Mouse (Mus musculus) heart, embryonic 10.5 days (tissue): ENCODE results near the gene Lhfpl3. TPM values are rescaled to one million over a fixed set of nuclear protein-coding genes. Genes with fewer than 3 reads are reported as not detected.

ENCODE experiments used
- DNase-seq: peaks from one replicate; pipeline ENCODE4 v3.0.0-alpha.2; 2017; ENCODE audit warnings: low spot score
- H3K27ac ChIP-seq: fragments of 300-500 bp; sonication (generic); 2 replicates; pipeline ENCODE4 v1.5.1; 2016; ENCODE audit warnings: mild to moderate bottlenecking
- H3K27me3 ChIP-seq: fragments of 300-500 bp; sonication (generic); 2 replicates; pipeline ENCODE4 v1.6.1; 2016; ENCODE audit warnings: mild to moderate bottlenecking; ENCODE audit not compliant: poor library complexity, insufficient read depth, severe bottlenecking
- H3K36me3 ChIP-seq: fragments of 300-500 bp; sonication (generic); 2 replicates; pipeline ENCODE4 v1.6.1; 2016; ENCODE audit warnings: mild to moderate bottlenecking, moderate library complexity
- H3K4me1 ChIP-seq: fragments of 300-500 bp; sonication (generic); 2 replicates; pipeline ENCODE4 v1.6.1; 2016; ENCODE audit warnings: mild to moderate bottlenecking
- H3K4me3 ChIP-seq: fragments of 300-500 bp; sonication (generic); 2 replicates; pipeline ENCODE4 v1.5.1; 2016; ENCODE audit warnings: mild to moderate bottlenecking, moderate library complexity
- H3K9me3 ChIP-seq: fragments of 300-500 bp; sonication (generic); 2 replicates; pipeline ENCODE4 v1.6.1; 2016; ENCODE audit warnings: mild to moderate bottlenecking, moderate library complexity
- WGBS: fragments of 180-500 bp; shearing (Covaris S2); methylation state at CpG from one replicate; pipeline ENCODE4 v1.1.7; 2016; 5-methylcytosine and 5-hydroxymethylcytosine counted together
- polyA plus RNA-seq: library from polyadenylated mRNA; unstranded; fragments of >200 nt; fragmentation: Nextera tagmentation; extraction: Ambion mirVana; gene quantifications from 2 replicates; pipeline ENCODE4 v1.2.1, GENCODE M21; 2016

The Lhfpl3 gene
- polyA plus RNA-seq, 1 experiment from 2014 or later, result 0.33 TPM

GRCm38 (mm10) chr5:22861399-22861798 lies 115.5 kb downstream of the Lhfpl3 start:
- 30% methylated on average over 1 of the region's 1 CpGs for WGBS
- Histone ChIP-seq H3K36me3 (no peaks in the 10 kb centered on the region), H3K4me1 (no peaks in the 10 kb centered on the region), H3K27me3 (no peaks in the 10 kb centered on the region), H3K9me3 (no peaks in the 10 kb centered on the region), H3K4me3 (no peak overlapping the region), H3K27ac (no peak overlapping the region)
- no peak for DNase-seq

DNA sequence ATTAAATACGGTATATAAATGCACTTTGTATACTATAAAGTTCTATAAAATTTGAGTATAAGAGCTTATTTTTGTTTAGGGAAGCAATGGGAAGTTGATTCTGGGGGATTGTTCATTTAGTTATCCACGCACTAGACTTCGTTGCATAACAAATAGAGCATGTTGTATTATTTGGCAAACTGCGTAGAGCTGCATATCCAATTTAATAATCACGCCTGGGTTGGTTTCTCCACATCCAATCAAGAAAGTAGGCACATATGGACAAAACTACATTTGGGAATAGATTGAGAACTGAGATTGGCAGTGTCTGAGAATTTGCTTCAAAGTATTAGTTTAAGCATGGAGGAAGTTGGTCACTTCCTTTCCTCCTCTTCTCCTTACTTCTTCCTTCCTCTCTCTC lies 123.2 kb downstream of the Lhfpl3 start:
- 86% methylated on average over 5 of the region's 5 CpGs for WGBS
- Histone ChIP-seq H3K27ac (no peak overlapping the region), H3K27me3 (no peaks in the 10 kb centered on the region), H3K4me3 (no peak overlapping the region), H3K4me1 (no peaks in the 10 kb centered on the region), H3K36me3 (no peaks in the 10 kb centered on the region), H3K9me3 (no peaks in the 10 kb centered on the region)
- no peak for DNase-seq

DNA sequence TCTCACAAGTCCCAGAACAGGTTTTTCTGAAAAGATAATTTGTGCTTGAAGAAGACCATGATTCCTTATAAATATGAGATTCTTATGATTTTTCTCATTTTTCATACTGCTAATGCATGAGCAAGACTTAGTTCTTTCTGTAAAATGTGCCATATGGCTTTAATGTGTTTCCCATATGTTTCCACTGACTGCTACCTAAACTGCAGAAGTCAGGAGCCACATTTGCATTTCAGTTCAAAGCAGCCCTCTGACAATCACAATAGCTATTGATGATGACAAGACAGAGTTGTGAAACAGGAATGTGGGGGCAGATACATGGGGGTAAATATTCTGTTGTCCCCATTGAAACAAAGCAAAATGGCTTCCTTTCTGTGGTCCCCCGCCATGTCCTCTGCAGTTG lies 126.6 kb downstream of the Lhfpl3 start:
- Histone ChIP-seq H3K36me3 (no peaks in the 10 kb centered on the region), H3K27ac (no peak overlapping the region), H3K9me3 (no peaks in the 10 kb centered on the region), H3K4me3 (no peak overlapping the region), H3K4me1 (no peaks in the 10 kb centered on the region), H3K27me3 (no peaks in the 10 kb centered on the region)
- 68% methylated on average over 1 of the region's 1 CpGs for WGBS
- no peak for DNase-seq

DNA sequence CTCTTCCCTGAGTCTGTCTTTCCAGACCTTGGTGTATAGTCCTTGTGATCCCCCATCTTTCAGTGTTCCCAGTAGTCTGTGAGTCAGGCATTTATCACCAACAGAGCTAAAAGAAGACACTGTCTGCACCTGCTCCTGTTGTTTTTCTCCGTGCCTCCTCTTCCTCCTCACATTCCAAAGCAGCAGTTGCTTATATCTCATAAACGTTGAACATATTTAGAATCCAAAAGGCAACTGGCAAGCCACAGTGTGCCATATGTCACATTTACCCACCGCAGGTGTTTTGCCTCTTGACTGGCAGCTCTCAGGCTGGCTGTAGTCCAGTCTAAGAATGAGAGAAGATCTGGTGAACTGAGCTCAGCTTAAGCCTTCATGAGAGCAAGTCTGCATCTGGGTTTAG lies 142.5 kb downstream of the Lhfpl3 start:
- Histone ChIP-seq H3K4me1 (no peaks in the 10 kb centered on the region), H3K27ac (no peak overlapping the region), H3K4me3 (no peak overlapping the region), H3K27me3 (no peaks in the 10 kb centered on the region), H3K9me3 (no peaks in the 10 kb centered on the region), H3K36me3 (no peaks in the 10 kb centered on the region)
- WGBS, result 70% methylated on average over 3 of the region's 3 CpGs
- no peak for DNase-seq

DNA sequence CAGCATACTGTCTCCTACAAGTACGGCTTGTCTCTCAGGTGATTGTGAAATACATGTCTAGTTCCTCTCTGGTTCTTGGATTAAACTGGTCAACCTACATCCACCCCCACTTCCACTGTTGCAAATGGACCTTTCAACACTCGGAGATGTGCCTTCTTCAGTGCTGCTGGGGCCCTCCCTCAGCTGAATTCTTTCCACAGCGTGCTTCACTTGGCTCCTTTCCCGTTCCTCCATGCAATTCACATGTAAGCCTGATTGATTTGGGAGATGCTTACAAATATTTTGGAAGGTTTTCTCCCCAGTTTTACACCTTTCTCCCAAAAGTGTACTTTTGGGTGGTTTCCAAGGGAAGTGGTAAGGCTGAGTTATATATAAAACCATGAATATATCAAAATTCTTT lies 143.6 kb downstream of the Lhfpl3 start:
- no peak overlapping the region for H3K4me3 ChIP-seq
- H3K27me3 ChIP-seq, result no peaks in the 10 kb centered on the region
- no peaks in the 10 kb centered on the region for H3K9me3 ChIP-seq
- no peaks in the 10 kb centered on the region for H3K36me3 ChIP-seq
- H3K27ac ChIP-seq, result no peak overlapping the region
- H3K4me1 ChIP-seq, result no peaks in the 10 kb centered on the region
- 50% methylated on average over 4 of the region's 4 CpGs for WGBS
- no peak for DNase-seq

DNA sequence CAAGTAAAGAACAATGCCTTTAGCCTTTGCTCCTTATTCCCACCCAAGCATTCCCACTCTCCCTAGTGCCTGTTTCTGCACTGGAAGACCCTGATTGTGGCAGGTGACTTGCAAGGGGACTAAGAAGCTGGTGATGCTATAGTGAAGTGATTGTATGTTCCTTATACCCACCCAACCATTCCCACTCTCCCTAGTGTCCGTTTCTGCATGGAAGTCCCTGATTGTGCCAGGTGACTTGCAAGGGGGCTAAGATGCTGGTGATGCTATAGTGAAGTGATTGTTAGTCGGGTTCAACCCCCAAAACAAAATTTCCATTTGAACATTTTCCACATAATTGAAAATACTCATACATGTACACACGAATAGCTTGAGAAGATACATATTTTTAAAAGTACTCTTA lies 151.4 kb downstream of the Lhfpl3 start:
- no peaks in the 10 kb centered on the region for H3K4me1 ChIP-seq
- no peak overlapping the region for H3K27ac ChIP-seq
- 76% methylated on average over 3 of the region's 3 CpGs for WGBS
- no peaks in the 10 kb centered on the region for H3K9me3 ChIP-seq
- DNase-seq, result no peak
- H3K27me3 ChIP-seq, result no peaks in the 10 kb centered on the region
- H3K36me3 ChIP-seq, result no peaks in the 10 kb centered on the region
- H3K4me3 ChIP-seq, result no peak overlapping the region

DNA sequence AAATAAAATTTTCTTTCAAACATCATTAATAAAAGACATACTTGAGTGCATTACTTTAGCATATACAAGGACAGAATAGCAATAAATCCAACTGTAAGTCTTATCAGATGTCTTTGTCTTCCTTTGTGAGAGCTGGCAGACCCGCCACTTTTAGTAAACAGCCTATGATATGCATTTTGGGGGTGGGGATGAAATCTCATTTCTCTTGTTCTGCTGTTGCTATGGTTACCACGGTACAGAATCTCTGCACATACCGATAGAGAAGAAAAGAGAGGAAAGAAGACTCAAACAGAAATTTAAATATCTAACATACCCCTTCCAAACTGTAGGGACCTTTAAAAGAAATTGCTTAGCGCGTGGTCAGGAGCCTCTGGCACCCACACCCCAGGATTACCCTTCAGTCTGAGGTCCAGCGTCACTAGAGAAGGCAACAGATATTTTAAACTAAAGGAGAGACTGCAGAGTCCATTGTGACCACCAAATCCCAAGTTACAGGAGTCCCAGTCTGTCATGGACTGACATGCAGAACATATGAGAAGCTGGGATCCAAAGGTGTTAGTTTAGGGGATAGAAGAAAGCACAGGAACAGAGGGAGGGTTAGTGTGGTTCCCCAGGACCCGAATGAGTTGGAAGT lies 151.9 kb downstream of the Lhfpl3 start:
- Histone ChIP-seq H3K4me1 (no peaks in the 10 kb centered on the region), H3K27ac (no peak overlapping the region), H3K4me3 (no peak overlapping the region), H3K9me3 (no peaks in the 10 kb centered on the region), H3K36me3 (no peaks in the 10 kb centered on the region), H3K27me3 (no peaks in the 10 kb centered on the region)
- WGBS, result 77% methylated on average over 7 of the region's 7 CpGs
- no peak for DNase-seq

DNA sequence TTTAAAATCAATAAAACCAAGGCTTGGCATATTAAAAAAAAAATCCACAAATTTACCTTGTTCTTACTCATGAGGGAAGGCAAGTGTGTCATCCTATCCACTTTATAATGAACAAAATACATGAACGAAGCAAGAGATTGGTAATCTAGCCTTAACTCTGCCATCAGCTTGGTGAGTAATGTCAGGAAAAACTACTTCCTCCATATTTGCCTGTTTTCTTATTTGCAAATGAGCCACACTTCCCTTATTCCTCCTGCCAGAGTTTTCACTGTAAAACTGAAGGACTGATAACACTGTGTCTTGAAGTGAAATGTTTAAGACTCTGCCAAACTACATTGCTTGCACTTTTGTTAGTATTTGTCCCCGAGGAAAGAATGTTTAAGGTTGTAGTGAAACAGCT lies 152.7 kb downstream of the Lhfpl3 start:
- Histone ChIP-seq H3K4me1 (no peaks in the 10 kb centered on the region), H3K36me3 (no peaks in the 10 kb centered on the region), H3K27ac (no peak overlapping the region), H3K27me3 (no peaks in the 10 kb centered on the region), H3K4me3 (no peak overlapping the region), H3K9me3 (no peaks in the 10 kb centered on the region)
- DNase-seq, result no peak
- 78% methylated on average over 2 of the region's 2 CpGs for WGBS

DNA sequence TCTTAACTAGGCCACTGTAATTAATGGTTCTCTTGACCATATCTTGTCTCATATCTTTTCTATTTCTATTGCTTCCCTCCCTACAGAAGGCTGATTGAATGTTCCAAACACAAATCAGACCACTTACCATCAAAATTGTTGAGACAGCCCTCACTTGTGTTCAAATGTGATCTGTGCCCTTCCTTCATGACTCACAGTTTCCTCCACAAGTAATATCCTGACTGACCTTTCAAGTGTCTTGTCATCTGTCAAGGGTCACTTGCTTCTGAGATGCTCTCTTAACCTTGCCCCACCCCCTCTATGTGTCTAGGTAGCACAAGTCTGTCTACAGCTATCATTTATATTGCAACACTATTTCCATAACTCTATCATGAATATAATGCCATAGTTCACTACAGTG lies 154.1 kb downstream of the Lhfpl3 start:
- Histone ChIP-seq H3K4me3 (no peak overlapping the region), H3K27ac (no peak overlapping the region)

DNA sequence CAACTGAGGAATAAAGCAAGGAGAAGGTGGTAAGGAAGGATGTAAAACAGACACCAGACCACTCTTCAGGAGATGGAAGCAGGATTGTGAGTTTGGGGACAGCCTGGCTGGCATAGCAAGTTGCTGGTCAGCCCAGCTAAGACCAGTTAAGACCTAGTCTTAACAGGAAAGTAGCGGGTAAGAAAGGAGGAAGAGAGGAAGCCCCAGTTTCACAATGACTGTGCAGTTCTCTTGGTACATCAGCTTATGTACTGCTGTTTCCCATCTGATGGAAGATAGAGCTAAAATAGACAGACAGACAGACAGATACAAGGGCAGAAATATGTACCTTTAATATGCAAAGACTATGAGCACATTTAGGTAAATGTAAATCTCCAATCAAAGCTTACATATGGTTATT lies 171.3 kb downstream of the Lhfpl3 start:
- no peaks in the 10 kb centered on the region for H3K27me3 ChIP-seq
- no peak overlapping the region for H3K27ac ChIP-seq
- WGBS, result 71% methylated on average over 1 of the region's 1 CpGs
- no peaks in the 10 kb centered on the region for H3K36me3 ChIP-seq
- no peak for DNase-seq
- H3K4me3 ChIP-seq, result no peak overlapping the region
- no peaks in the 10 kb centered on the region for H3K9me3 ChIP-seq
- H3K4me1 ChIP-seq, result no peaks in the 10 kb centered on the region

More for the DNA sequence above, 154.1 kb downstream of the Lhfpl3 start:
- H3K9me3 ChIP-seq, result no peaks in the 10 kb centered on the region
- no peaks in the 10 kb centered on the region for H3K4me1 ChIP-seq
- no peaks in the 10 kb centered on the region for H3K36me3 ChIP-seq
- no peaks in the 10 kb centered on the region for H3K27me3 ChIP-seq
- DNase-seq, result no peak

GRCm38 (mm10) chr5:22926171-22926570 lies 180.3 kb downstream of the Lhfpl3 start:
- no peak overlapping the region for H3K27ac ChIP-seq
- H3K4me3 ChIP-seq, result no peak overlapping the region
- H3K36me3 ChIP-seq, result no peaks in the 10 kb centered on the region
- DNase-seq, result no peak
- H3K27me3 ChIP-seq, result no peaks in the 10 kb centered on the region
- H3K4me1 ChIP-seq, result no peaks in the 10 kb centered on the region
- H3K9me3 ChIP-seq, result no peaks in the 10 kb centered on the region

DNA sequence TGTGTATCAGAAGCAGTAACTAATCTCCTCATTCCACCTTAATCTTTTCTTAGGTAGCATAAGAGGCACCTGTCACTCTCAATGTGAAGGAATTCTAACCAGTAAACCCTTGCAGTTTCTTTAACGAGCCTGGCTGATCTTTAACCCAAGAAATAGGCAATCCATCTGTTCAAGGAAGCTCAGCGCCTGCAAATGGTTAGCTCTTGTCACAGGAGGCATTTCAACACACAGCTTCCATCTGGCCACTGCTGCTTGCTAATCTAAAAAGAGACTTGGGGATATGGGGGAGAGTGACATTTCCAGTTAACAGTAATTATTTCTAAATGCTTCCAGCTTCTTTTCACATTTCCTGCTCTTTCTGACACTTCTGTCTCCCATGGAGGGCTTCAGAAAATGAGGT lies 182.9 kb downstream of the Lhfpl3 start:
- no peaks in the 10 kb centered on the region for H3K9me3 ChIP-seq
- H3K36me3 ChIP-seq, result no peaks in the 10 kb centered on the region
- no peak for DNase-seq
- no peak overlapping the region for H3K4me3 ChIP-seq
- no peaks in the 10 kb centered on the region for H3K4me1 ChIP-seq
- 45% methylated on average over 2 of the region's 2 CpGs for WGBS
- no peaks in the 10 kb centered on the region for H3K27me3 ChIP-seq
- H3K27ac ChIP-seq, result no peak overlapping the region

GRCm38 (mm10) chr5:22943306-22943705 lies 197.4 kb downstream of the Lhfpl3 start:
- no peaks in the 10 kb centered on the region for H3K4me1 ChIP-seq
- no peaks in the 10 kb centered on the region for H3K27me3 ChIP-seq
- no peak overlapping the region for H3K4me3 ChIP-seq
- no peak overlapping the region for H3K27ac ChIP-seq
- no peaks in the 10 kb centered on the region for H3K36me3 ChIP-seq
- DNase-seq, result no peak
- no peaks in the 10 kb centered on the region for H3K9me3 ChIP-seq
- whole genome bisulfite sequencing, result 47% methylated on average over 5 of the region's 5 CpGs

DNA sequence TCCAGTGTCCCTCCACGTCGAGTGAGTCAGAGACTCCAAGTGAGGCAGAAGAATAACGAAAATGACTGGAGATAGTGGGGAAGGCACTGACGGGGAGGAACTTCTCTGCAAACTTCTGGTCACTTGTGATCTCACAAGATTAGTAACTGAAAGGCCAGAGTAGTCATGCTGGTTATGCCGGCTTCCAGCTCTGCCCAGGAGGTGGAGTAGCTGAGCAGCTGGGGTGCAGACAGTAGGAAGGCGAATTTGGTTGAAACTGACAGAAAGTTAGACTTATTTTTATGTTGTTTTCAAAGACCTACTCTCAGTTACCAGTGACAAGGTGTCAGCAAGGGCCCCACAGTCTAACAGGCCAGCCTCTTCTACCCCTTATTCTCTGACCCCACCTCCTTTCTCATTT lies 217.4 kb downstream of the Lhfpl3 start:
- WGBS, result 53% methylated on average over 6 of the region's 6 CpGs

More for the DNA sequence above, 217.4 kb downstream of the Lhfpl3 start:
- Histone ChIP-seq H3K27ac (no peak overlapping the region), H3K36me3 (no peaks in the 10 kb centered on the region), H3K4me3 (no peak overlapping the region), H3K4me1 (no peaks in the 10 kb centered on the region), H3K9me3 (no peaks in the 10 kb centered on the region), H3K27me3 (no peaks in the 10 kb centered on the region)
- DNase-seq, result no peak
